Mouse (Mus musculus) small intestine, adult 2 months (tissue): ENCODE measurements at regions not wholly inside any gene's neighbourhood (a gene's known extent, or its start where the extent isn't known, plus 50 kb on each side); places are given as distances from the start of the nearest gene placed in this dataset.

Experiments
- CTCF ChIP-seq: fragments of 200-500 bp; IDR thresholded peaks from 2 replicates; pipeline ENCODE4 v1.5.1; 2012; ENCODE audit warnings: low read depth, mild to moderate bottlenecking, control low read depth, inconsistent platforms, low read length, moderate library complexity, mixed read lengths; ENCODE audit not compliant: insufficient replicate concordance, insufficient read length; ENCODE audit errors: extremely low read depth
- POLR2A ChIP-seq: fragments of 200-500 bp; IDR thresholded peaks from 2 replicates; pipeline ENCODE4 v1.6.1; 2012; ENCODE audit warnings: low read depth, mild to moderate bottlenecking, control low read depth, inconsistent platforms, low read length, moderate library complexity

GRCm38 (mm10) chr8:91990048-91990447, 188.2 kb upstream of the Irx3 start:
- TF ChIP-seq POLR2A (no peak), CTCF (no peak)
